Mouse (Mus musculus) Muller cell, postnatal 12 days (primary cell): ENCODE data around the gene Recql5.
"Not testable (repeated sequence)": the region's sequence is repeated elsewhere in the genome, so short reads cannot be mapped to it uniquely, and the experiment has no call there.

Experiments
- DNase-seq: peaks from one replicate; pipeline ENCODE4 v3.0.0-alpha.2; 2015; ENCODE audit errors: inconsistent ontology term

Recql5 gene

GRCm38 (mm10) chr11:115859143-115859945 lies 73.9 kb downstream of the Recql5 start:
- peak; percentile 89 for DNase-seq

GRCm38 (mm10) chr11:115858354-115858753 lies 74.9 kb downstream of the Recql5 start, which contains the start of gene Myo15b:
Gene Myo15b, plus strand, starts transcription at chr11:115858406.
- DNase-seq, result no peak

GRCm38 (mm10) chr11:115857936-115858335 lies 75.3 kb downstream of the Recql5 start:
- DNase-seq, result no peak

- not testable (repeated sequence) for DNase-seq
These were observed 76.1 kb downstream of the Recql5 start for GRCm38 (mm10) chr11:115857146-115857545.

- DNase-seq, result no peak
These were observed 78.6 kb downstream of the Recql5 start for GRCm38 (mm10) chr11:115854674-115855073.

- DNase-seq, result no peak
These were observed 87.5 kb downstream of the Recql5 start for GRCm38 (mm10) chr11:115845819-115846218.

- DNase-seq, result no peak
These were observed 89.0 kb downstream of the Recql5 start for GRCm38 (mm10) chr11:115844240-115844639.

GRCm38 (mm10) chr11:115843891-115844239 lies 89.4 kb downstream of the Recql5 start:
- no peak for DNase-seq

GRCm38 (mm10) chr11:115843141-115843890 lies 90.0 kb downstream of the Recql5 start:
- DNase-seq, result no peak
